In genomic region chr9:56552766-56553165, GRCm38 (mm10) we compare ENCODE assay signal across 8 mouse cellular contexts.
A peak's percentile ranks its signal among the peaks of the same experiment; 100 is the strongest.
DNase-seq lines count a peak whose midpoint lies in the region; ATAC-seq and TF ChIP-seq lines count a peak whose summit lies in the region.

No protein-coding gene starts in this region.

- H3K36me3 ChIP-seq in heart, embryonic 14.5 days (ENCODE audit: control insufficient read depth, insufficient read depth, low read length): no peaks in the 10 kb centered on the region
- no peaks in the 10 kb centered on the region for H3K36me3 ChIP-seq in liver, embryonic 14.5 days (replicated peaks; ENCODE audit: control insufficient read depth, insufficient read depth, low read depth)
- H3K36me3 ChIP-seq in stomach, embryonic 15.5 days: no peaks in the 10 kb centered on the region

- no peaks in the 10 kb centered on the region for H3K27me3 ChIP-seq in heart, embryonic 14.5 days (ENCODE audit: control insufficient read depth, insufficient read depth, low read length)
- H3K27me3 ChIP-seq in liver, embryonic 14.5 days (ENCODE audit: control insufficient read depth, insufficient read depth, low read length): no peaks in the 10 kb centered on the region
- no peaks in the 10 kb centered on the region for H3K27me3 ChIP-seq in stomach, embryonic 15.5 days (replicated peaks)

- WGBS in bone marrow, adult 2 months: 10% methylated on average over 1 of the region's 1 CpGs
- WGBS in heart, embryonic 14.5 days: 6% methylated on average over 1 of the region's 1 CpGs
- 0% methylated on average over 1 of the region's 1 CpGs for WGBS in liver, embryonic 14.5 days (ENCODE audit: insufficient replicate concordance)
- 11% methylated on average over 1 of the region's 1 CpGs for WGBS in stomach, embryonic 15.5 days

- TF ChIP-seq CTCF in bone marrow, adult 2 months (IDR thresholded peaks at IDR 0.05; ENCODE audit: control insufficient read depth, insufficient read depth, low read length): peak; percentile 69
- peak; percentile 83 for TF ChIP-seq CTCF in liver, embryonic 14.5 days (IDR thresholded peaks at IDR 0.05; ENCODE audit: low read depth)

- no peaks in the 10 kb centered on the region for H3K4me1 ChIP-seq in bone marrow, adult 2 months (ENCODE audit: control insufficient read depth, insufficient read depth, low read length)
- peaks cover 14 to 23% of the 10 kb centered on the region in 2 experiments for H3K4me1 ChIP-seq in heart, embryonic 14.5 days (ENCODE audit: control insufficient read depth in 2 of 2, insufficient read depth in 2 of 2, low read length in 2 of 2)
- peaks cover 0 to 4% of the 10 kb centered on the region in 2 experiments; a peak in 1 of 4 replicates for H3K4me1 ChIP-seq in liver, embryonic 14.5 days (replicated peaks; ENCODE audit: control insufficient read depth in 2 of 2, insufficient read depth in 2 of 2, low read length in 1 of 2)
- 0 out of 2 replicates have a peak, but pooled peaks cover 17% of the 10 kb centered on the region for H3K4me1 ChIP-seq in stomach, embryonic 15.5 days

- no peaks in the 10 kb centered on the region for H3K9me3 ChIP-seq in heart, embryonic 14.5 days (ENCODE audit: control insufficient read depth, low read length)
- no peaks in the 10 kb centered on the region for H3K9me3 ChIP-seq in liver, embryonic 14.5 days (ENCODE audit: control insufficient read depth, low read length)
- H3K9me3 ChIP-seq in stomach, embryonic 15.5 days: no peaks in the 10 kb centered on the region

- no peak for TF ChIP-seq POLR2A in bone marrow, adult 2 months (IDR thresholded peaks at IDR 0.05; ENCODE audit: borderline replicate concordance, control insufficient read depth, low read depth, low read length)

- H3K4me2 ChIP-seq in heart, embryonic 14.5 days (ENCODE audit: low read length): no peak overlapping the region
- no peak overlapping the region for H3K4me2 ChIP-seq in liver, embryonic 14.5 days (ENCODE audit: low read depth)
- H3K4me2 ChIP-seq in stomach, embryonic 15.5 days: peak overlapping the region; percentile 13; the same call in 1 of the 2 replicates

- no peak overlapping the region for H3K27ac ChIP-seq in bone marrow, adult 2 months (ENCODE audit: control insufficient read depth, insufficient read depth, low read depth, low read length, poor library complexity)
- H3K27ac ChIP-seq in heart, embryonic 14.5 days (replicated peaks in 1 of 2; ENCODE audit: control insufficient read depth in 1 of 2, insufficient read depth in 1 of 2, low read depth in 2 of 2, low read length in 2 of 2): no peak overlapping the region
- H3K27ac ChIP-seq in liver, embryonic 14.5 days: no peak overlapping the region
- no peak overlapping the region for H3K27ac ChIP-seq in stomach, embryonic 15.5 days

- no peak overlapping the region for H3K9ac ChIP-seq in heart, embryonic 14.5 days (ENCODE audit: low read length)
- H3K9ac ChIP-seq in liver, embryonic 14.5 days (replicated peaks): no peak overlapping the region
- no peak overlapping the region for H3K9ac ChIP-seq in stomach, embryonic 15.5 days

- ATAC-seq in heart, embryonic 14.5 days (ENCODE audit: insufficient number of reproducible peaks, insufficient read depth, low FRiP score, low read depth): peak; percentile 73
- ATAC-seq in liver, embryonic 14.5 days (ENCODE audit: insufficient read depth): peak; percentile 51
- ATAC-seq in stomach, embryonic 15.5 days (ENCODE audit: insufficient read depth, low FRiP score, low read depth): peak; percentile 70; the same call in 1 of the 2 replicates

- DNase-seq in A20 (ENCODE audit: low read depth, low spot score): peak; percentile 72
- DNase-seq in fibroblast of lung, adult 2 months (ENCODE audit: low read depth): peak; percentile 90
- DNase-seq in kidney, postnatal 14 days: peak; percentile 89
- peak in 2 of 3 experiments; percentile 12 to 27 for DNase-seq in liver, embryonic 14.5 days (ENCODE audit: low read depth in 3 of 3, low spot score in 3 of 3)
- peak; percentile 74 for DNase-seq in neural tube, embryonic 10.5 days (ENCODE audit: extremely low spot score, low spot score)

- no peak for TF ChIP-seq EP300 in liver, embryonic 14.5 days (IDR thresholded peaks at IDR 0.05; ENCODE audit: low read depth)

- no peak overlapping the region for H3K4me3 ChIP-seq in bone marrow, adult 2 months (replicated peaks; ENCODE audit: control insufficient read depth, low read depth, low read length)
- H3K4me3 ChIP-seq in heart, embryonic 14.5 days (ENCODE audit: control insufficient read depth in 1 of 2, insufficient read depth in 1 of 2, low read depth in 1 of 2, low read length in 2 of 2): no peak overlapping the region
- no peak overlapping the region for H3K4me3 ChIP-seq in liver, embryonic 14.5 days (ENCODE audit: insufficient read depth in 1 of 2, low read depth in 2 of 2, low read length in 2 of 2)
- no peak overlapping the region for H3K4me3 ChIP-seq in stomach, embryonic 15.5 days (replicated peaks)

Comparison
In these comparisons a context has a peak if more than half of its experiments do, and no peak if none do; other contexts are left out.
1. DNase-seq: peak in every context shown above with its lines; median percentile 90 in fibroblast of lung, adult 2 months; 89 in kidney, postnatal 14 days; 74 in neural tube, embryonic 10.5 days; 72 in A20; 20 in liver, embryonic 14.5 days.